Mouse (Mus musculus) lung, postnatal 0 days (tissue): ENCODE data around the gene Gm10681.

Experiments
- CTCF ChIP-seq: IDR thresholded peaks from 2 replicates; pipeline ENCODE4 v1.5.1; 2016; ENCODE audit warnings: antibody characterized with exemption, mild to moderate bottlenecking
- EP300 ChIP-seq: IDR thresholded peaks from 2 replicates; pipeline ENCODE4 v1.6.1; 2016; ENCODE audit warnings: antibody characterized with exemption, mild to moderate bottlenecking, control low read depth

DNA sequence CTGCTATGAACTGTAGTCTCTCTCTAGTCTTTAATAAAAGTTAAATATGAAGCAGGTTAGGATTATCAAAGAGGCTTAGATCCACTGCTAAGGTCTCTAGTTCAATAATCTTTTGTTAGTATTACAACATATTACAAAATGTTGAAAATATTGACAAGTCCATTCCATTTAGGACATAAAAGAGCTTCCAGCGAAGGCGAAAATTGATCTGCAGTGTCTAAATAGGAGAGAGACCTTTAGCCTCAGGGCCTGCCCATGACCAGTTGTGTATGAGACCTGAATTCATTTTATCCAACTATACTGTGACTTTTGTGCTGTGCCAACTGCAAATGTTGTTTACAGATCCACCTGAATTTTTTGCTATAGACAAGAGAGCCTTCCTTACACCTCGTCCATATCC lies 41.0 kb upstream of the Gm10681 start:
- TF ChIP-seq CTCF (no peak), EP300 (no peak)
